In genomic region chr16:25263520-25264149, GRCm38 (mm10) we compare ENCODE assay signal across 9 mouse cellular contexts. TPM values are rescaled to one million over a fixed set of nuclear protein-coding genes. Genes with fewer than 3 reads are reported as not detected.
DNase-seq lines count a peak whose midpoint lies in the region; ATAC-seq lines count a peak whose summit lies in the region.
"Had no signal": no experiment of that assay in that cellular context is flagged by ENCODE, and none has a peak within 500 bp of the region (broad histone marks: within the 10 kb centered on the region; RNA-seq: fewer than 3 reads in every experiment).

No protein-coding gene starts in this region.

- peak; percentile 76 for DNase-seq in Muller cell, postnatal 12 days (ENCODE audit: inconsistent ontology term)
- DNase-seq in cerebellum, adult 11 months = peak; percentile 67
- peak; percentile 78 for DNase-seq in hindbrain, embryonic 10.5 days (ENCODE audit: low spot score)
- peak; percentile 93 to 94 for DNase-seq in layer of hippocampus, postnatal 10 days (ENCODE audit: low spot score in 2 of 2)
- DNase-seq in right cerebral cortex, adult 2 months (ENCODE audit: low spot score in 2 of 2) = peak; percentile 91
- peak; percentile 79 for DNase-seq in urinary bladder, postnatal 25 days (ENCODE audit: low spot score)

- peak; percentile 61 for ATAC-seq in forebrain, embryonic 16.5 days
- ATAC-seq in megakaryocyte progenitor cell, adult 5-6 weeks (replicated peaks; ENCODE audit: poor library complexity) = peak; percentile 86

- H3K4me1 ChIP-seq in forebrain, embryonic 16.5 days (replicated peaks; ENCODE audit: control insufficient read depth, insufficient read depth, low read length) = peaks cover 4% of the 10 kb centered on the region; the same call in 1 of the 2 replicates
- 0 out of 2 replicates have a peak, but pooled peaks cover 3% of the 10 kb centered on the region for H3K4me1 ChIP-seq in hindbrain, embryonic 10.5 days (replicated peaks)
- H3K4me1 ChIP-seq: lung, embryonic 15.5 days had no signal

- no peak overlapping the region for H3K4me2 ChIP-seq in forebrain, embryonic 16.5 days (ENCODE audit: low read length)
- H3K4me2 ChIP-seq: lung, embryonic 15.5 days had no signal

- no peak overlapping the region for H3K4me3 ChIP-seq in forebrain, embryonic 16.5 days (replicated peaks; ENCODE audit: low read length)
- no peak overlapping the region for H3K4me3 ChIP-seq in hindbrain, embryonic 10.5 days
- H3K4me3 ChIP-seq: lung, embryonic 15.5 days had no signal

- no peaks in the 10 kb centered on the region for H3K27me3 ChIP-seq in forebrain, embryonic 16.5 days (replicated peaks; ENCODE audit: control insufficient read depth, insufficient read depth, low read length)
- no peaks in the 10 kb centered on the region for H3K27me3 ChIP-seq in hindbrain, embryonic 10.5 days (ENCODE audit: insufficient read depth, poor library complexity, severe bottlenecking)

- no peaks in the 10 kb centered on the region for H3K9me3 ChIP-seq in forebrain, embryonic 16.5 days (ENCODE audit: control insufficient read depth, low read length)
- no peaks in the 10 kb centered on the region for H3K9me3 ChIP-seq in hindbrain, embryonic 10.5 days
- H3K9me3 ChIP-seq: lung, embryonic 15.5 days had no signal

- H3K36me3 ChIP-seq in forebrain, embryonic 16.5 days (ENCODE audit: control insufficient read depth, insufficient read depth) = no peaks in the 10 kb centered on the region
- H3K36me3 ChIP-seq in hindbrain, embryonic 10.5 days = no peaks in the 10 kb centered on the region
- H3K36me3 ChIP-seq: lung, embryonic 15.5 days had no signal

- no peak overlapping the region for H3K9ac ChIP-seq in forebrain, embryonic 16.5 days (replicated peaks; ENCODE audit: low read depth, low read length)
- H3K9ac ChIP-seq: lung, embryonic 15.5 days had no signal

- H3K27ac ChIP-seq in forebrain, embryonic 16.5 days (ENCODE audit: low read length) = no peak overlapping the region
- no peak overlapping the region for H3K27ac ChIP-seq in hindbrain, embryonic 10.5 days
- H3K27ac ChIP-seq: lung, embryonic 15.5 days had no signal

- WGBS in forebrain, embryonic 16.5 days = 35% methylated on average over 9 of the region's 9 CpGs
- 41% methylated on average over 9 of the region's 9 CpGs for WGBS in hindbrain, embryonic 10.5 days

RNA-seq across cellular contexts. Expression of gene Tprg, which starts 23.0 kb away (rescaled TPM):
- polyA plus RNA-seq in forebrain, embryonic 16.5 days (2015; fragmentation: Nextera tagmentation; extraction: Ambion mirVana) = 0.25 TPM in 1 of 2 replicates, not detected in the other
- polyA plus RNA-seq in hindbrain, embryonic 10.5 days (2016; fragmentation: Nextera tagmentation; extraction: Ambion mirVana) = not detected in 2 replicates
- total RNA-seq in layer of hippocampus, postnatal 10 days (2021) = not detected
- not detected in 2 replicates for total RNA-seq in megakaryocyte progenitor cell, adult 5-6 weeks (2015)
- total RNA-seq in megakaryocyte progenitor cell, adult 5-6 weeks (2017) = not detected in 2 replicates
